Mouse (Mus musculus): ENCODE results near the gene Wwox. TPM values are rescaled to one million over a fixed set of nuclear protein-coding genes. Genes with fewer than 3 reads are reported as not detected.

Gene Wwox
- total RNA-seq, 1 experiment: 12.5 TPM

DNA sequence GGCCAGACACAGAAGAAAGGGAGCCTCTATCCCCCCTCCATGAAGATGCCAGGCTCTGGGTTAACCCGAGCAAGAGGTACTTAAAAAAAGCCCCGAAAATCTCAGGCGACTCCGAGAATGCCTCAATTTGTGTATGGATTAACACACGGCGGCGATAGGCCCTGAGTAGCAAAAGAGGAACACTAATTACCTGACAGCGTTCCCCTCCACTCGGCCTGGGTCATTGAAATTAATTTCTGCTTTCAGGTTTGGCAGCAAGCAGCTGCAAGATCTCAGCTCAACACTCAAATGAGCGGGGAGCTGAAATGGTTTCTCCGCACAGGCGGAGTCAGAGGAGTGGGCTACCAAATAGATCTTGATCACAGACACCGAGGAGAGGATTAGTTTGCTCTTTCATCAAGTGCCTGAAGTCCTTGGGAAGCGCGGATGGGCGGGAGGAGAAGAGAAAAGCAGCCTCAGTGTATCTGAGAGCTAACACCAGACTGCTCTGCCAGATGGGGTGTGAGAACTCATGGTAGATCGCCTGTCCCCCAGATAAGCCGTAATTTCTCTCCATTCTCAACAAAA is 445.7 kb downstream of the Wwox start:
- DNase-seq (ENCODE audit: low read depth, low spot score): no peak
- Histone ChIP-seq H3K4me1 (ENCODE audit: control insufficient read depth in 2 of 2, insufficient read depth in 2 of 2, low read length in 2 of 2, poor library complexity in 1 of 2) (peaks cover 0 to 6% of the 10 kb centered on the region in 2 experiments; a peak in 1 of 4 replicates), H3K36me3 (ENCODE audit: control insufficient read depth, insufficient read depth, low read length, poor library complexity, severe bottlenecking) (no peaks in the 10 kb centered on the region; the same call in 1 of the 2 replicates), H3K27ac (ENCODE audit: insufficient read depth, low read depth, low read length, poor library complexity, severe bottlenecking) (no peak overlapping the region), H3K9ac (ENCODE audit: insufficient read depth, low read depth, low read length, poor library complexity, severe bottlenecking) (no peak overlapping the region), H3K4me3 (ENCODE audit: insufficient read depth in 1 of 2, low read depth in 1 of 2, low read length in 2 of 2, poor library complexity in 1 of 2, severe bottlenecking in 1 of 2) (no peak overlapping the region), H3K9me3 (ENCODE audit: control insufficient read depth, insufficient read depth, low read depth, low read length) (no peaks in the 10 kb centered on the region)
- TF ChIP-seq ZNF384 (IDR thresholded peaks at IDR 0.05; ENCODE audit: low read depth, low read length) (no peak), CHD2 (IDR thresholded peaks at IDR 0.05; ENCODE audit: low read depth, low read length) (no peak), HCFC1 (IDR thresholded peaks at IDR 0.05; ENCODE audit: borderline replicate concordance, insufficient read depth, low read length) (no peak), MAFK (IDR thresholded peaks at IDR 0.05; ENCODE audit: insufficient read depth, low read depth, low read length) (no peak), ZC3H11A (IDR thresholded peaks at IDR 0.05; ENCODE audit: borderline replicate concordance, low read depth, low read length) (no peak)
- in situ Hi-C loops (cut with MboI; ENCODE audit: low sequenced_read_pairs in 2 of 2, unreplicated experiment in 2 of 2): no loop called here

DNA sequence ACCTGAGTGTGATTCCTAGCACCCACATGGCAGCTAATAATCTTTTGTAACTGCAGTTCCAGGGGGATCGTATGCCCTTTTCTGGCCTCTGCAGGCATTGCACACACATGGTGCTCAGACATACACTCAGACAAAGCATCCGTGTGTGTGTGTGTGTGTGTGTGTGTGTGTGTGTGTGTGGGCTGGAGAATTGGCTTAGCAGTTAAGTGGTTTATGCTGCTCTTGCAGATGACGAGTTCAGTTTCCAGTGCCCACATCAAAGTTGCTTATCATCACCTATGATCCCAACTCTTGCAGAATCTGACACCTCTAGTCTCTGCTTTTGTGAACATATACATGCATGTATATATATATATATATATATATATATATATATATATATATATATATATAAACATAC is 448.9 kb downstream of the Wwox start:
- in situ Hi-C loops (cut with MboI; ENCODE audit: low sequenced_read_pairs in 2 of 2, unreplicated experiment in 2 of 2): no loop called here
- TF ChIP-seq HCFC1 (IDR thresholded peaks at IDR 0.05; ENCODE audit: borderline replicate concordance, insufficient read depth, low read length) (no peak), ZC3H11A (IDR thresholded peaks at IDR 0.05; ENCODE audit: borderline replicate concordance, low read depth, low read length) (no peak), CHD2 (IDR thresholded peaks at IDR 0.05; ENCODE audit: low read depth, low read length) (no peak), ZNF384 (IDR thresholded peaks at IDR 0.05; ENCODE audit: low read depth, low read length) (no peak), MAFK (IDR thresholded peaks at IDR 0.05; ENCODE audit: insufficient read depth, low read depth, low read length) (no peak)
- H3K4me3 ChIP-seq (ENCODE audit: insufficient read depth in 1 of 2, low read depth in 1 of 2, low read length in 2 of 2, poor library complexity in 1 of 2, severe bottlenecking in 1 of 2): no peak overlapping the region
- no peak overlapping the region for H3K9ac ChIP-seq (ENCODE audit: insufficient read depth, low read depth, low read length, poor library complexity, severe bottlenecking)
- no peaks in the 10 kb centered on the region for H3K9me3 ChIP-seq (ENCODE audit: control insufficient read depth, insufficient read depth, low read depth, low read length)
- H3K36me3 ChIP-seq (ENCODE audit: control insufficient read depth, insufficient read depth, low read length, poor library complexity, severe bottlenecking): no peaks in the 10 kb centered on the region
- H3K27ac ChIP-seq (ENCODE audit: insufficient read depth, low read depth, low read length, poor library complexity, severe bottlenecking): no peak overlapping the region
- no peak for DNase-seq (ENCODE audit: low read depth, low spot score)
- no peaks in the 10 kb centered on the region for H3K4me1 ChIP-seq (ENCODE audit: control insufficient read depth in 2 of 2, insufficient read depth in 2 of 2, low read length in 2 of 2, poor library complexity in 1 of 2)

DNA sequence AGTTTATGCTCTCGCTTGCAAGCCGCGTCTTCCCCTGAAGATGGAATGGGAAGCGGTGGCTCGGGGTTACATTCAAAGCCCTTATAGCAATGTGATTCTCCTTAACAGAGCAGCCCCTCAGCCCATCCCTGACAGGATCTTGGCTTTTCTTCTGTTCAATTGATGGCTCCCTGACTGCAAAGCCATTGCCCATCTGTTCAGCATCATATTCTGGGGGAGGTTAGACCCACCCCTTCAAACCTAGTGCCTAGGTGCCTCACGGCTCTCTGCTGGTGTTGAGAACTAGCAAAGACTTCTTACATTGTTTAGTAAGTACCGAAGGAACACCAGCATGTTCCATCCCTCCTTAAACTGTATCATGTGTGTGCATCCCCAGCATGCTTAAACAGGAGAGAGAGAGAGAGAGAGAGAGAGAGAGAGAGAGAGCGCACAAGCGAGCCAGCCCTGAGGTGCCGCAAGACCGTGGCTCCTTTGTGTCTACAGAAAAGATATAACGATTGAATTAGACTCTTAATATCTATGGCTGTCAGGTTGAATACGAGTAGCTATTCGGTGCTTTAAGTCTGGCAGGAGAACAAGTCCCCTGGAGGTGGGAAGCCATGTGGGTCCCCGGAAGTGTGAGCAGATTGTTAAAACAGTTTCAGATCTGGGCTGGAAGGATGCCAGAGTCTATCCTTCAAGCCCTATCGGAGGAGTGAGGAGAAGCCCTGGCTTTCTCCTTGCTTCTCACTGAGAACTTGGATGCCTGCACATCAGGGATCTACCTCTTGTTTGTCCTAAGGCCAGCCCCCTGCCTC is 450.3 kb downstream of the Wwox start:
- in situ Hi-C loops (cut with MboI; ENCODE audit: low sequenced_read_pairs in 2 of 2, unreplicated experiment in 2 of 2): no loop called here
- Histone ChIP-seq H3K4me3 (ENCODE audit: insufficient read depth in 1 of 2, low read depth in 1 of 2, low read length in 2 of 2, poor library complexity in 1 of 2, severe bottlenecking in 1 of 2) (no peak overlapping the region), H3K9ac (ENCODE audit: insufficient read depth, low read depth, low read length, poor library complexity, severe bottlenecking) (no peak overlapping the region), H3K9me3 (ENCODE audit: control insufficient read depth, insufficient read depth, low read depth, low read length) (no peaks in the 10 kb centered on the region), H3K36me3 (ENCODE audit: control insufficient read depth, insufficient read depth, low read length, poor library complexity, severe bottlenecking) (no peaks in the 10 kb centered on the region), H3K4me1 (ENCODE audit: control insufficient read depth in 2 of 2, insufficient read depth in 2 of 2, low read length in 2 of 2, poor library complexity in 1 of 2) (no peaks in the 10 kb centered on the region), H3K27ac (ENCODE audit: insufficient read depth, low read depth, low read length, poor library complexity, severe bottlenecking) (no peak overlapping the region)
- no peak for DNase-seq (ENCODE audit: low read depth, low spot score)
- no peak for TF ChIP-seq ZC3H11A (IDR thresholded peaks at IDR 0.05; ENCODE audit: borderline replicate concordance, low read depth, low read length)
- TF ChIP-seq ZNF384 (IDR thresholded peaks at IDR 0.05; ENCODE audit: low read depth, low read length): no peak
- no peak for TF ChIP-seq MAFK (IDR thresholded peaks at IDR 0.05; ENCODE audit: insufficient read depth, low read depth, low read length)

DNA sequence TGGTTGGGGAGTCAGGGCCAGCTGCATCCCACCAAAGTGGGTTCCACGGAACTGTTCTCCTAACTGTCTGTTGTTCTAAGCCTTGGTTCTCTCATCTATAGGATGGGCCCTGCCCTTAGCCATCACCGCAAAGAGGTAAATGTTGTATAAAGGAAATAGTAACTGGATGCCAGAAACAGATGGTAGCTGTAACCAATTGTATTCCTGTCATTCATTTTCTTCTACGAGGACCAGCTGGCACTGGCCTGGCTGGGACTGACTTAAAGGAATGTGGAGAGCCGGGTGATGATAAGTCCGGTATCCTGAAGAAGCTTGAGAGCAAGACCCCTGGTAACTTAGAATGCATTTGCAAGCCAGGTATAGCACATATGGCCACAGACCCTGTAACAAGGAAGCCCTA is 451.0 kb downstream of the Wwox start:
- no peak for DNase-seq (ENCODE audit: low read depth, low spot score)
- no peak overlapping the region for H3K27ac ChIP-seq (ENCODE audit: insufficient read depth, low read depth, low read length, poor library complexity, severe bottlenecking)
- TF ChIP-seq HCFC1 (IDR thresholded peaks at IDR 0.05; ENCODE audit: borderline replicate concordance, insufficient read depth, low read length) (no peak), ZC3H11A (IDR thresholded peaks at IDR 0.05; ENCODE audit: borderline replicate concordance, low read depth, low read length) (no peak), CHD2 (IDR thresholded peaks at IDR 0.05; ENCODE audit: low read depth, low read length) (no peak), MAFK (IDR thresholded peaks at IDR 0.05; ENCODE audit: insufficient read depth, low read depth, low read length) (no peak), ZNF384 (IDR thresholded peaks at IDR 0.05; ENCODE audit: low read depth, low read length) (no peak)

More for the DNA sequence above, 451.0 kb downstream of the Wwox start:
- H3K4me3 ChIP-seq (ENCODE audit: insufficient read depth in 1 of 2, low read depth in 1 of 2, low read length in 2 of 2, poor library complexity in 1 of 2, severe bottlenecking in 1 of 2): no peak overlapping the region
- H3K9ac ChIP-seq (ENCODE audit: insufficient read depth, low read depth, low read length, poor library complexity, severe bottlenecking): no peak overlapping the region
- no peaks in the 10 kb centered on the region for H3K9me3 ChIP-seq (ENCODE audit: control insufficient read depth, insufficient read depth, low read depth, low read length)
- in situ Hi-C loops (cut with MboI; ENCODE audit: low sequenced_read_pairs in 2 of 2, unreplicated experiment in 2 of 2): no loop called here
- no peaks in the 10 kb centered on the region for H3K36me3 ChIP-seq (ENCODE audit: control insufficient read depth, insufficient read depth, low read length, poor library complexity, severe bottlenecking)
- no peaks in the 10 kb centered on the region for H3K4me1 ChIP-seq (ENCODE audit: control insufficient read depth in 2 of 2, insufficient read depth in 2 of 2, low read length in 2 of 2, poor library complexity in 1 of 2)

Measured in ES-E14 (cell line).